17 mouse cellular contexts compared by ENCODE assay signal in genomic region chr5:126705871-126706270, GRCm38 (mm10).
"Had no signal": no experiment of that assay in that cellular context is flagged by ENCODE, and none has a peak within 500 bp of the region (broad histone marks: within the 10 kb centered on the region; RNA-seq: fewer than 3 reads in every experiment).

No protein-coding gene starts in this region.

- H3K27ac ChIP-seq: kidney, embryonic 15.5 days; limb, embryonic 15.5 days; liver, embryonic 12.5 days; midbrain, embryonic 10.5 days; neural tube, embryonic 15.5 days; stomach, postnatal 0 days had no signal

- H3K4me2 ChIP-seq: kidney, embryonic 15.5 days; limb, embryonic 15.5 days; liver, embryonic 12.5 days; lung, embryonic 14.5 days; neural tube, embryonic 15.5 days had no signal

- H3K9ac ChIP-seq: kidney, embryonic 15.5 days; limb, embryonic 15.5 days; liver, embryonic 12.5 days; lung, embryonic 14.5 days; neural tube, embryonic 15.5 days had no signal

- ATAC-seq: intestine, embryonic 16.5 days; liver, embryonic 12.5 days had no signal

- H3K4me3 ChIP-seq: kidney, embryonic 15.5 days; limb, embryonic 15.5 days; liver, embryonic 12.5 days; midbrain, embryonic 10.5 days; myocyte; neural tube, embryonic 15.5 days had no signal

- H3K27me3 ChIP-seq: kidney, embryonic 15.5 days; limb, embryonic 15.5 days; liver, embryonic 12.5 days had no signal

- H3K36me3 ChIP-seq: kidney, embryonic 15.5 days; limb, embryonic 15.5 days; liver, embryonic 12.5 days; midbrain, embryonic 10.5 days; neural tube, embryonic 15.5 days had no signal

- H3K4me1 ChIP-seq: limb, embryonic 15.5 days; liver, embryonic 12.5 days; midbrain, embryonic 10.5 days had no signal

- DNase-seq: kidney, adult 2 months; kidney, postnatal 14 days; lung, embryonic 14.5 days; lung, postnatal 10 days; lung, postnatal 4 days; midbrain, embryonic 14.5 days; right cerebral cortex, adult 18-20 months; thymus, adult 2 months; thymus, postnatal 25 days had no signal

- H3K9me3 ChIP-seq: kidney, embryonic 15.5 days; limb, embryonic 15.5 days; midbrain, embryonic 10.5 days; neural tube, embryonic 15.5 days had no signal
